Mouse (Mus musculus): ENCODE measurements around the gene Rbfox3. TPM values are rescaled to one million over a fixed set of nuclear protein-coding genes. Genes with fewer than 3 reads are reported as not detected.

The Rbfox3 gene
- polyA plus RNA-seq, 1 experiment from 2014 or later, result 0.13 TPM

DNA sequence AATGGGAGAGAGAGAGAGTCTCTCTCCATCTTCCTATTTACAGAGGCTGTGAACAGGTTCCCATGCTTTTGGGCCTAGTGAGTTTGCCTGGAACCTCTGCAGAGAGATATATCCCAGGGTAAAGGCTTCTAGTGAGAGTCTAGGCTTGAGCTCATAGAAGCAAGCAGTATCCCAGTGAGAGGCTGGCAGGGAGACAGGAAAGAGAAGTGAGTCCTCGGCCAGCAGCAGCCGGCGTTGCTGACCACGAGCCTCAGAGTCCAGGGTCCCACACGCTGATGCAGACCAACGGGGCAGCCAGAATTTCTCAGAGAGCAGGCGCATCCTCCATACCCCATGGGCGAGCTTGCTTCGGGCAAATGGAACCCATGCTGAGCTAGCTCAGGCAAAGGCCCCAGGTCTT lies 363.2 kb downstream of the Rbfox3 start:
- Histone ChIP-seq H3K9ac (no peak overlapping the region), H3K9me3 (ENCODE audit: low read depth, low read length) (no peaks in the 10 kb centered on the region), H3K27me3 (ENCODE audit: insufficient read depth, low read length) (no peaks in the 10 kb centered on the region), H3K4me2 (no peak overlapping the region), H3K27ac (ENCODE audit: low read depth) (no peak overlapping the region), H3K4me3 (ENCODE audit: low read depth, low read length) (no peak overlapping the region), H3K4me1 (ENCODE audit: insufficient read depth) (no peaks in the 10 kb centered on the region), H3K36me3 (ENCODE audit: insufficient read depth) (no peaks in the 10 kb centered on the region)
- no peak for DNase-seq
- whole genome bisulfite sequencing, result 78% methylated on average over 9 of the region's 9 CpGs
- ATAC-seq (ENCODE audit: insufficient read depth), result no peak
- TF ChIP-seq CTCF (IDR thresholded peaks at IDR 0.05; ENCODE audit: low read depth), result no peak

DNA sequence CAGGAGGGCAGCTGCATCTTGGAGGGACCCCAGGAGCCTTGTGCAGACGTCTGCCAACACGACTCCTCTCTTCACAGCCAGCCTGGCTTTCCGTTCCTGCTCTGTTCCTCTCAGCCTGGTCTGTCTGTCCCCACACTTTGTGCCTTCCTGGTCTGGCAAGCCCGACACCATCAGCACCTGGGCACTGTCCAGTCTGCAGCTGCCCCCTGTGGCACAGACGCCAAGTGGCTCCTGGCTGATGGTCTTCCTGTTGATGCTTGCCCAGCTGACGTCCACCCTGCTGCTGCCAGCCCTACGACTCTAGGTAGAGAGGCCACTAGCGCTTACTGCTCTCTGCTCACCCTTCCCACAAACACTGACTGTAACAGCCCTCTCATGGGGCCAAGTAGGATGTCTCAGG lies 365.1 kb downstream of the Rbfox3 start:
- H3K27ac ChIP-seq (ENCODE audit: low read depth), result no peak overlapping the region
- H3K4me1 ChIP-seq (ENCODE audit: insufficient read depth), result no peaks in the 10 kb centered on the region
- H3K9ac ChIP-seq, result no peak overlapping the region
- no peak for ATAC-seq (ENCODE audit: insufficient read depth)
- DNase-seq, result no peak
- WGBS, result 55% methylated on average over 8 of the region's 8 CpGs
- no peak for TF ChIP-seq CTCF (IDR thresholded peaks at IDR 0.05; ENCODE audit: low read depth)
- no peak overlapping the region for H3K4me2 ChIP-seq
- no peak overlapping the region for H3K4me3 ChIP-seq (ENCODE audit: low read depth, low read length)
- no peaks in the 10 kb centered on the region for H3K27me3 ChIP-seq (ENCODE audit: insufficient read depth, low read length)
- no peaks in the 10 kb centered on the region for H3K36me3 ChIP-seq (ENCODE audit: insufficient read depth)
- H3K9me3 ChIP-seq (ENCODE audit: low read depth, low read length), result no peaks in the 10 kb centered on the region

DNA sequence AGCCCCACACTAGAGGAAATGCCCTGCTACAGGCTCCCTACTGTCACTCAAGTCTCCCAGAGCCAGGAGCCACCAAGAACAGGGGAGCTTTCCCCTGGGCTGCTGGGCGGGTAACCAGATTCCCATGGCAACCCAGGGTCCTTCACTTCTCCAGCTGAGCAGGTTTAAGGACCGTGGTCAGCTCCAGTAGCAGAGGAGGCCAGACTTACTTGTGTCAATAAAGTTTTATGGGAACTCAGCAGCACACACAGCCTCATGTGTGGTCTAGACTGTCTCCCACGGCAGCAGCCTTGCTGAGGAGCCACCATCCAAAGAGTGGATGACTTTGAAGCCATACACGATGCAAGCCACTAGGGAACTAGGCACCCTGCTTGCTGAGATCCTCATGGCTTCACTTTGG lies 365.7 kb downstream of the Rbfox3 start:
- Histone ChIP-seq H3K9ac (no peak overlapping the region), H3K36me3 (ENCODE audit: insufficient read depth) (no peaks in the 10 kb centered on the region), H3K4me1 (ENCODE audit: insufficient read depth) (no peaks in the 10 kb centered on the region), H3K4me3 (ENCODE audit: low read depth, low read length) (no peak overlapping the region), H3K9me3 (ENCODE audit: low read depth, low read length) (no peaks in the 10 kb centered on the region), H3K27ac (ENCODE audit: low read depth) (no peak overlapping the region), H3K4me2 (no peak overlapping the region), H3K27me3 (ENCODE audit: insufficient read depth, low read length) (no peaks in the 10 kb centered on the region)
- ATAC-seq (ENCODE audit: insufficient read depth) (no peak), DNase-seq (peak; percentile 61)
- WGBS, result 22% methylated on average over 4 of the region's 4 CpGs
- TF ChIP-seq CTCF (IDR thresholded peaks at IDR 0.05; ENCODE audit: low read depth), result no peak

DNA sequence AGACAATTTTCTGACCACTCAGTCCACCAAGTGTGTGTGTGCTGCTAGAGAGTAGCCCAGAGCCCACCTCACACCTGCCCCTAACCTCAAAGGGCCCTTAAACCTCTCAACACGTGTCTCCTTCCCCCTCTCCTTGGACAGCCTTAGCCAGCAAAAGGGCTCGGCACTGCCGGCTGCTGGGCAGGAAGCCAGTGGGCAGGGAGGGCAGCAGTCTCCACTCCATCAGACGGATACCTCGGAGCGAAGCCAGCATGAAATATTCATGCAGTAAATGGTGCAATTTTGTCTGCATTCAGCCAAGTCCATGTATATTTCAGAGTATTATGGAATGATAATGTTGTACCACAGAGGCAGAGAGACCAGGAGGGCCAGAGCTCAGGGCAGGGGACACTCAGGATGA lies 366.8 kb downstream of the Rbfox3 start:
- no peaks in the 10 kb centered on the region for H3K36me3 ChIP-seq (ENCODE audit: insufficient read depth)
- ATAC-seq (ENCODE audit: insufficient read depth), result no peak
- H3K9me3 ChIP-seq (ENCODE audit: low read depth, low read length), result no peaks in the 10 kb centered on the region
- H3K4me3 ChIP-seq (ENCODE audit: low read depth, low read length), result no peak overlapping the region
- H3K27ac ChIP-seq (ENCODE audit: low read depth), result no peak overlapping the region
- DNase-seq, result no peak
- H3K4me2 ChIP-seq, result no peak overlapping the region
- H3K4me1 ChIP-seq (ENCODE audit: insufficient read depth), result no peaks in the 10 kb centered on the region
- H3K27me3 ChIP-seq (ENCODE audit: insufficient read depth, low read length), result no peaks in the 10 kb centered on the region
- 55% methylated on average over 6 of the region's 6 CpGs for WGBS
- no peak for TF ChIP-seq CTCF (IDR thresholded peaks at IDR 0.05; ENCODE audit: low read depth)
- H3K9ac ChIP-seq, result no peak overlapping the region

DNA sequence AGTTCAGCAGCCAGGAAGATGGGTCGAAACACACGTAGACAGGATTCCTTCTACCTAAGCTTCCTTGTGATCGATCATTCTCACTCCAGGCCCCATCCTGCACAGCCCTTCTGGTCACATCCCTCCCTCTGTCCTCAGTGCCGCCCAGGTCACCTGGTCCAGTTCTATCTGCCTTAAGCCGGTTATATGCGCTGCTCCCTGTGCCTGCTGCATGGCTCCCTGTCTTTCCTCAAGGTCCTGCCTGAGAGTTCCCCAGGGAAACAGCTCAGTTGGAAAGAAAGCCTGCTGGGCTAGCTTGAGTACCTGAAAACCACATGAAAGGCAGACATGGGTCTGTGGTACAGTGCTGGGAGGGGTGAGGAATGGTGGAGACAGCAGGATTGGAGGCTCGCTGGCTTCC lies 368.5 kb downstream of the Rbfox3 start:
- Histone ChIP-seq H3K36me3 (ENCODE audit: insufficient read depth) (no peaks in the 10 kb centered on the region), H3K27ac (ENCODE audit: low read depth) (no peak overlapping the region), H3K4me3 (ENCODE audit: low read depth, low read length) (no peak overlapping the region), H3K4me2 (no peak overlapping the region), H3K9ac (no peak overlapping the region), H3K9me3 (ENCODE audit: low read depth, low read length) (no peaks in the 10 kb centered on the region), H3K27me3 (ENCODE audit: insufficient read depth, low read length) (no peaks in the 10 kb centered on the region), H3K4me1 (ENCODE audit: insufficient read depth) (no peaks in the 10 kb centered on the region)
- DNase-seq (no peak), ATAC-seq (ENCODE audit: insufficient read depth) (no peak)
- no peak for TF ChIP-seq CTCF (IDR thresholded peaks at IDR 0.05; ENCODE audit: low read depth)
- WGBS, result 51% methylated on average over 7 of the region's 7 CpGs

DNA sequence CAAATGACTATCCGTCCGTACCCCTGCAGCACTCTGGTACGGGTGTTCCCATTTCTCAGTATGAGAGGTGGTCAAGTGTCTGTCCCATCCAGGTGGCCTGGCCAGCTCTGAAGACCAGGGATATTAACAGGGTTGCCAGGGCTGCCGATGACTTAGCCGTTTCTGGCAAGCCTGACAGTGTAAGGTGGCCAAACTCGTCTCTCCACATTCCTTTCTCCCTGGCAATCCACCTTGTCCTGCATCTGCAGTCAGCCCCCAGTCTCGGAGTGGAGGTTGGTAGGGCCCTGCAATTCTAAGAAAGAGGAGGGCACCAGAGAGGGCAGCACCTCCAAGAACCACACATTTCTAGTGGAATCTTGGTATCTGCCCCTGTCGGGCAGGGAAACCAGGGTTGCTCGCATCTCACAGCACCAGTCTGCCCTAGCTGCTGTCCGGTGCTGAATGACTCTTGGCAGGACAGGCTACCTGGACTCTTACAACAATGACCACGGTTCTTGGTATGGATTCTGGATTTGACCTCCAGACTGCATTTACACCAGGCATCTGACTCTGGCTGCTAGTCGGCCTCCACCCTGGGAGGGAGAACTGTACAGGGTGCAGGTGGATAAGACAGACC lies 370.9 kb downstream of the Rbfox3 start:
- DNase-seq, result peak; percentile 80
- H3K36me3 ChIP-seq (ENCODE audit: insufficient read depth), result no peaks in the 10 kb centered on the region
- peak overlapping the region; percentile 65 for H3K27ac ChIP-seq (ENCODE audit: low read depth)
- H3K4me1 ChIP-seq (ENCODE audit: insufficient read depth), result no peaks in the 10 kb centered on the region
- peak; percentile 77 for ATAC-seq (ENCODE audit: insufficient read depth)
- peak overlapping the region; percentile 33; the same call in 1 of the 2 replicates for H3K4me2 ChIP-seq
- WGBS, result 39% methylated on average over 12 of the region's 12 CpGs
- no peaks in the 10 kb centered on the region for H3K9me3 ChIP-seq (ENCODE audit: low read depth, low read length)
- no peak overlapping the region for H3K4me3 ChIP-seq (ENCODE audit: low read depth, low read length)
- no peak overlapping the region for H3K9ac ChIP-seq
- TF ChIP-seq CTCF (IDR thresholded peaks at IDR 0.05; ENCODE audit: low read depth), result peak; percentile 40
- H3K27me3 ChIP-seq (ENCODE audit: insufficient read depth, low read length), result no peaks in the 10 kb centered on the region

DNA sequence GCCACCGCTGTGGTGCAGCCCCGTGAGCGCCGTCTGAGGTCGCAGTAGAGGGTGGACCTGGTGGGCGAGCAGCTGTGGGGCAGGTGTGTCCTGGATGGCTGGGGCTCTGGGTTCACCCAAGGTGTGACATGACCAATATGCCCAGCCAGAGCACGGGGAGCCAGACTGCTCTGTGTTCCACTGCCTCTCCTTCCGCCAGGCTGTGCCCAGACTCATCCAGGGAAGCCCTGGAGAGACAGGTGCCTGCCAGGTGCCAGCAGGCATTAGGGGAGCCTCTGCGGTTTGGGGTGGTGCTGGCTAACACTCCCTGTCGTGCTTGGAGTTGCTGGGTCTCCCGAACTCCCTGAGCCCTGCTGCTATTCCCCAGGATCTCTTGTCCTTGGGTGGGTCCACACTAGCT lies 373.4 kb downstream of the Rbfox3 start:
- no peak overlapping the region for H3K9ac ChIP-seq
- no peaks in the 10 kb centered on the region for H3K27me3 ChIP-seq (ENCODE audit: insufficient read depth, low read length)
- no peak overlapping the region for H3K4me2 ChIP-seq
- no peaks in the 10 kb centered on the region for H3K4me1 ChIP-seq (ENCODE audit: insufficient read depth)
- DNase-seq, result no peak
- WGBS, result 81% methylated on average over 11 of the region's 11 CpGs
- H3K27ac ChIP-seq (ENCODE audit: low read depth), result no peak overlapping the region
- no peak for TF ChIP-seq CTCF (IDR thresholded peaks at IDR 0.05; ENCODE audit: low read depth)
- no peak overlapping the region for H3K4me3 ChIP-seq (ENCODE audit: low read depth, low read length)
- no peaks in the 10 kb centered on the region for H3K9me3 ChIP-seq (ENCODE audit: low read depth, low read length)
- ATAC-seq (ENCODE audit: insufficient read depth), result no peak
- no peaks in the 10 kb centered on the region for H3K36me3 ChIP-seq (ENCODE audit: insufficient read depth)
